In the genomic region with DNA sequence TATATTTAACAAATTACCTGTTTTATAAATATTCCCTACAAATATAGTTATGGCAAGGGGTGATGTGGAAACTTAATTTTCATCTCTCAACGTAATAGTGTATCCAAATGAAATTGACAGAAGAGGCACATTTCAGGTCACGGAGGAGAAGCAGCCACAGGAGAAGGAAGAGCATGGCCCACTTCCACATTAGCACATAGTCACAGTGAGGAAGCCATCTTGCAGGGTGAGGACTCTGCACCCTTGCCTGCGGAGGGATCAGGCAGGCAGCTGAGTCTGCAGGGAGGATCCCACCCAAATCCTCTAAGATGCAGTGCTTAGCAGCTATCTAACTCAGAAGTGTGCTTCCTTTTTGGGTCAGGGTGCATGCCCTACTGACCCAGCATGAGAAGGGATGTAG, we compare ENCODE assay signal across 29 mouse cellular contexts.
"Had no signal": no experiment of that assay in that cellular context is flagged by ENCODE, and none has a peak within 500 bp of the region (broad histone marks: within the 10 kb centered on the region; RNA-seq: fewer than 3 reads in every experiment).

No protein-coding gene starts in this region.

- H3K4me3 ChIP-seq: left cerebral cortex, adult 2 months; limb, embryonic 10.5 days; limb, embryonic 12.5 days; limb, embryonic 13.5 days; limb, embryonic 15.5 days; liver, embryonic 12.5 days; liver, embryonic 13.5 days; liver, embryonic 15.5 days; lung, embryonic 15.5 days; midbrain, embryonic 10.5 days; midbrain, embryonic 12.5 days; midbrain, embryonic 13.5 days; midbrain, embryonic 15.5 days; myocyte; neural tube, embryonic 12.5 days; neural tube, embryonic 13.5 days had no signal

- H3K4me1 ChIP-seq: limb, embryonic 12.5 days; limb, embryonic 13.5 days; limb, embryonic 15.5 days; midbrain, embryonic 10.5 days; midbrain, embryonic 12.5 days; midbrain, embryonic 13.5 days; midbrain, embryonic 15.5 days; neural tube, embryonic 12.5 days; neural tube, embryonic 13.5 days had no signal

- DNase-seq: left cerebral cortex, postnatal 4 days; liver; liver, embryonic 13.5 days; liver, postnatal 0 days; lung, adult 18-20 months; lung, adult 2 months; lung, embryonic 14.5 days; lung, postnatal 10 days; lung, postnatal 14 days; lung, postnatal 36 days; lung, postnatal 4 days; midbrain, embryonic 14.5 days had no signal

- H3K27me3 ChIP-seq: limb, embryonic 12.5 days; limb, embryonic 13.5 days; limb, embryonic 15.5 days; liver, embryonic 12.5 days; liver, embryonic 13.5 days; liver, embryonic 15.5 days; lung, embryonic 15.5 days; midbrain, embryonic 12.5 days; midbrain, embryonic 13.5 days; midbrain, embryonic 15.5 days; neural tube, embryonic 12.5 days; neural tube, embryonic 13.5 days had no signal

- ATAC-seq: liver, embryonic 12.5 days; lung, postnatal 0 days; midbrain, embryonic 13.5 days; midbrain, embryonic 15.5 days; midbrain, embryonic 16.5 days had no signal

- H3K9me3 ChIP-seq: limb, embryonic 10.5 days; limb, embryonic 12.5 days; limb, embryonic 13.5 days; limb, embryonic 15.5 days; liver, embryonic 12.5 days; liver, embryonic 13.5 days; liver, embryonic 15.5 days; lung, embryonic 15.5 days; midbrain, embryonic 10.5 days; midbrain, embryonic 12.5 days; midbrain, embryonic 13.5 days; midbrain, embryonic 15.5 days; neural tube, embryonic 12.5 days; neural tube, embryonic 13.5 days had no signal

- H3K36me3 ChIP-seq: limb, embryonic 10.5 days; limb, embryonic 12.5 days; limb, embryonic 13.5 days; limb, embryonic 15.5 days; liver, embryonic 12.5 days; liver, embryonic 13.5 days; liver, embryonic 15.5 days; lung, embryonic 15.5 days; midbrain, embryonic 10.5 days; midbrain, embryonic 12.5 days; midbrain, embryonic 13.5 days; midbrain, embryonic 15.5 days; neural tube, embryonic 12.5 days; neural tube, embryonic 13.5 days had no signal
